ENCODE assay signal across 28 mouse cellular contexts in genomic region chr9:70145426-70145825, GRCm38 (mm10). TPM values are rescaled to one million over a fixed set of nuclear protein-coding genes. Genes with fewer than 3 reads are reported as not detected.
A peak's percentile ranks its signal among the peaks of the same experiment; 100 is the strongest.
DNase-seq lines count a peak whose midpoint lies in the region; ATAC-seq lines count a peak whose summit lies in the region.
"Had no signal": no experiment of that assay in that cellular context is flagged by ENCODE, and none has a peak within 500 bp of the region (broad histone marks: within the 10 kb centered on the region; RNA-seq: fewer than 3 reads in every experiment).

No protein-coding gene starts in this region.

- H3K4me1 ChIP-seq in kidney, embryonic 16.5 days (ENCODE audit: insufficient read depth, low read length) = peaks cover 18% of the 10 kb centered on the region

- H3K9me3 ChIP-seq in kidney, embryonic 16.5 days (ENCODE audit: low read length) = no peaks in the 10 kb centered on the region
- H3K9me3 ChIP-seq: embryonic facial prominence, embryonic 15.5 days; forebrain, embryonic 10.5 days; forebrain, embryonic 13.5 days; hindbrain, embryonic 12.5 days; hindbrain, embryonic 15.5 days had no signal

- H3K27ac ChIP-seq in kidney, embryonic 16.5 days (ENCODE audit: low read length) = no peak overlapping the region
- H3K27ac ChIP-seq: embryonic facial prominence, embryonic 15.5 days; forebrain, embryonic 10.5 days; forebrain, embryonic 13.5 days; hindbrain, embryonic 12.5 days; hindbrain, embryonic 15.5 days had no signal

- H3K36me3 ChIP-seq in kidney, embryonic 16.5 days (ENCODE audit: insufficient read depth, low read length) = no peaks in the 10 kb centered on the region
- H3K36me3 ChIP-seq: embryonic facial prominence, embryonic 15.5 days; forebrain, embryonic 10.5 days; hindbrain, embryonic 12.5 days; hindbrain, embryonic 15.5 days had no signal

- no peaks in the 10 kb centered on the region for H3K27me3 ChIP-seq in kidney, embryonic 16.5 days (ENCODE audit: insufficient read depth, low read length)
- H3K27me3 ChIP-seq: Patski had no signal

- no peak for ATAC-seq in kidney, embryonic 16.5 days (ENCODE audit: low FRiP score, low TSS enrichment)
- no peak for ATAC-seq in granulocyte monocyte progenitor cell, adult 5-6 weeks (replicated peaks; ENCODE audit: poor library complexity, severe bottlenecking)
- ATAC-seq: activated CD4-positive, CD25-positive, alpha-beta regulatory T cell, adult 4 months; CD4-positive, CD25-positive, alpha-beta regulatory T cell, adult 4 months; forebrain, embryonic 13.5 days; forebrain, embryonic 16.5 days; Patski had no signal

- H3K4me2 ChIP-seq in kidney, embryonic 16.5 days (replicated peaks; ENCODE audit: low read depth, low read length) = no peak overlapping the region
- H3K4me2 ChIP-seq: embryonic facial prominence, embryonic 15.5 days; forebrain, embryonic 13.5 days; heart, embryonic 11.5 days; hindbrain, embryonic 12.5 days; hindbrain, embryonic 15.5 days had no signal

- H3K9ac ChIP-seq in kidney, embryonic 16.5 days (replicated peaks; ENCODE audit: low read length) = no peak overlapping the region
- H3K9ac ChIP-seq: embryonic facial prominence, embryonic 15.5 days; forebrain, embryonic 13.5 days; hindbrain, embryonic 12.5 days; hindbrain, embryonic 15.5 days had no signal

- 82% methylated on average over 4 of the region's 4 CpGs for WGBS in kidney, embryonic 16.5 days

- no peak overlapping the region for H3K4me3 ChIP-seq in kidney, embryonic 16.5 days (ENCODE audit: low read length)
- H3K4me3 ChIP-seq: embryonic facial prominence, embryonic 15.5 days; forebrain, embryonic 10.5 days; forebrain, embryonic 13.5 days; hindbrain, embryonic 12.5 days; hindbrain, embryonic 15.5 days had no signal

- peak; percentile 16 for DNase-seq in kidney, adult 9 months
- DNase-seq in 3T3-L1 (ENCODE audit: low read depth, low spot score) = peak; percentile 7
- DNase-seq in NIH3T3 (ENCODE audit: low read depth) = peak; percentile 3
- DNase-seq in fat pad, adult 2 months (ENCODE audit: extremely low read depth, low read depth, low spot score) = peak; percentile 11
- no peak for DNase-seq in layer of hippocampus, adult 9-10 months (ENCODE audit: low spot score)
- DNase-seq: adrenal gland, adult 8-10 months; adrenal gland, postnatal 25 days; cerebellum, adult 11-12 months; cerebellum, adult 8-10 months; cerebellum, postnatal 10 days; cerebellum, postnatal 36 days; embryo, embryonic 11 days; gastrocnemius, postnatal 10 days; gastrocnemius, postnatal 36 days; heart, adult 11 months had no signal

RNA-seq across cellular contexts. Expression of gene Fam81a, which starts 3.1 kb away (rescaled TPM):
- polyA plus RNA-seq in kidney, embryonic 16.5 days (2015; fragmentation: Nextera tagmentation; extraction: Ambion mirVana) = 14.6 and 14.9 TPM in 2 replicates
- total RNA-seq in granulocyte monocyte progenitor cell, adult 5-6 weeks (2014; fragmentation: Nextera tagmentation) = not detected in 2 replicates
- total RNA-seq in granulocyte monocyte progenitor cell, adult 5-6 weeks (2017) = not detected in 2 replicates
- total RNA-seq: hematopoietic stem cell, adult 5-6 weeks had no signal
